Mouse (Mus musculus) hindbrain, embryonic 13.5 days (tissue): ENCODE measurements around the gene Hoxb6. TPM values are rescaled to one million over a fixed set of nuclear protein-coding genes. Genes with fewer than 3 reads are reported as not detected.

Experiments used
- ATAC-seq: fragments of 200-750 bp; cut with Nextera tagmentation; 2 replicates; pipeline ENCODE4 v1.8.0; 2017; ENCODE audit warnings: moderate TSS enrichment; ENCODE audit not compliant: low FRiP score
- H3K27ac ChIP-seq: fragments of 300-500 bp; sonication (generic); 2 replicates; pipeline ENCODE4 v1.5.1; 2015; ENCODE audit warnings: inconsistent platforms, mild to moderate bottlenecking, moderate library complexity
- H3K27me3 ChIP-seq: fragments of 300-500 bp; sonication (generic); 2 replicates; pipeline ENCODE4 v1.6.1; 2015; ENCODE audit warnings: mild to moderate bottlenecking, inconsistent platforms
- H3K36me3 ChIP-seq: fragments of 300-500 bp; sonication (generic); 2 replicates; pipeline ENCODE4 v1.6.1; 2015; ENCODE audit warnings: mild to moderate bottlenecking, inconsistent platforms
- H3K4me1 ChIP-seq: fragments of 300-500 bp; sonication (generic); replicated peaks from 2 replicates; pipeline ENCODE4 v1.6.1; 2015; ENCODE audit warnings: inconsistent platforms
- H3K4me2 ChIP-seq: fragments of 300-500 bp; sonication (generic); 2 replicates; pipeline ENCODE4 v1.6.1; 2015; ENCODE audit warnings: inconsistent platforms, mild to moderate bottlenecking, moderate library complexity
- H3K4me3 ChIP-seq: fragments of 300-500 bp; sonication (generic); 2 replicates; pipeline ENCODE4 v1.5.1; 2015; ENCODE audit warnings: mild to moderate bottlenecking, inconsistent platforms
- H3K9ac ChIP-seq: fragments of 300-500 bp; sonication (generic); 2 replicates; pipeline ENCODE4 v1.6.1; 2015; ENCODE audit warnings: mild to moderate bottlenecking, inconsistent platforms
- H3K9me3 ChIP-seq: fragments of 300-500 bp; sonication (generic); 2 replicates; pipeline ENCODE4 v1.6.1; 2016; ENCODE audit warnings: inconsistent platforms
- WGBS: fragments of 180-500 bp; shearing (Covaris S2); methylation state at CpG from one replicate; pipeline ENCODE4 v1.1.7; 2015; 5-methylcytosine and 5-hydroxymethylcytosine counted together
- polyA plus RNA-seq: library from polyadenylated mRNA; unstranded; fragments of >200 nt; fragmentation: Nextera tagmentation; extraction: Ambion mirVana; gene quantifications from 2 replicates; pipeline ENCODE4 v1.2.1, GENCODE M21; 2015

The Hoxb6 gene
- polyA plus RNA-seq, 1 experiment from 2014 or later = 132 TPM

GRCm38 (mm10) chr11:96328605-96329004, 36.3 kb downstream of the Hoxb6 start:
- Histone ChIP-seq H3K36me3 (no peaks in the 10 kb centered on the region; the same call in 1 of the 2 replicates), H3K9me3 (no peaks in the 10 kb centered on the region), H3K27ac (peak overlapping the region; percentile 100), H3K9ac (peak overlapping the region; percentile 99), H3K4me2 (peak overlapping the region; percentile 83), H3K27me3 (peaks cover 98% of the 10 kb centered on the region), H3K4me3 (peak overlapping the region; percentile 57), H3K4me1 (peaks cover 23% of the 10 kb centered on the region)
- WGBS = 5% methylated on average over 8 of the region's 8 CpGs
- no peak for ATAC-seq

GRCm38 (mm10) chr11:96332105-96332504, 39.8 kb downstream of the Hoxb6 start:
- H3K4me1 ChIP-seq = peaks cover 38% of the 10 kb centered on the region
- peak overlapping the region; percentile 100 for H3K27ac ChIP-seq
- peaks cover 100% of the 10 kb centered on the region for H3K27me3 ChIP-seq
- no peak for ATAC-seq
- peak overlapping the region; percentile 83 for H3K4me2 ChIP-seq
- H3K9me3 ChIP-seq = no peaks in the 10 kb centered on the region
- peak overlapping the region; percentile 99 for H3K9ac ChIP-seq
- H3K4me3 ChIP-seq = peak overlapping the region; percentile 57
- under 1% methylated on average over 8 of the region's 8 CpGs for WGBS
- no peaks in the 10 kb centered on the region; the same call in 1 of the 2 replicates for H3K36me3 ChIP-seq

- WGBS = 1% methylated on average over 35 of the region's 35 CpGs
- no peaks in the 10 kb centered on the region; the same call in 1 of the 2 replicates for H3K36me3 ChIP-seq
- peak overlapping the region; percentile 83 for H3K4me2 ChIP-seq
- H3K9me3 ChIP-seq = no peaks in the 10 kb centered on the region
- peak overlapping the region; percentile 57 for H3K4me3 ChIP-seq
- H3K9ac ChIP-seq = peak overlapping the region; percentile 99
- peaks cover 99% of the 10 kb centered on the region for H3K27me3 ChIP-seq
- ATAC-seq = no peak
- peak overlapping the region; percentile 100 for H3K27ac ChIP-seq
- H3K4me1 ChIP-seq = peaks cover 33% of the 10 kb centered on the region
Measured at GRCm38 (mm10) chr11:96332618-96333032, 40.3 kb downstream of the Hoxb6 start.

DNA sequence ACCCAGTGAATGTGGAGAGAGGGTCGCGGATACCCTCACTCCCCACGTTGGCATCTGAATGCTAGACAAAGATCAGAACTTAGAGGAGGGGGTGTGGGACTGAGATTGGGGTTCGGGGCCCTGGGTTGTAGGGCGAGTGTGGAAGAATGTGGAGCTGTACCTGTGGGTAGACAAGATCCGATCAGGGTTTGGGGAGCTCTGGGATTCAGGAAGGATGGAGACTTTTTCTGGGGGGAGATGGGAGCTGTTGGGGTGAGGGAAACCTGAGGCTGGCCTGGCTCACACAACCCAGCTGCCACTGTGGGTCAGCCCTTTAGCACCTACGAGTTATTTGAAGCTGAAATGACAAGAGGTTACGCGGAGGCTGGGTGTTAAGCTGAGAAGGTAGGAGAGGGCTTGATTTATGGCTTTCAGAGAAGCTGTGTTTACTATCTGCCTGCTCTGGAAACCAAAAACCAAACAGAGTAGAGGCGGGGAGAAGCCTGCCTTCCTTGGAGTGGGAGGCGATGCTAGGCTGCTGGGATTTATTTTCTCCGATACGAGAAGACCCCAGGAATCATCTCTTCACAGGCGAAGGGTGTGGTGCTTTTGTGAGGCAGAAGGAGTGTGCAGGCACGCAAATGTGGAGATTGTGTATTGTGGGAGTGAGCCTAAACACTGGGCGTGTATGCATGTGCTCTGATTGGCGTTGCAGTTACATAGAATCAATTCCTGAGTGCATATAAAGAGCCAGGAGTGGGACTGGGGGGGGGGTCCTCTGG, 41.1 kb downstream of the Hoxb6 start:
- Histone ChIP-seq H3K4me2 (peak overlapping the region; percentile 83), H3K9ac (peak overlapping the region; percentile 99), H3K27me3 (peaks cover 99% of the 10 kb centered on the region), H3K36me3 (no peaks in the 10 kb centered on the region; the same call in 1 of the 2 replicates), H3K9me3 (no peaks in the 10 kb centered on the region), H3K27ac (peak overlapping the region; percentile 100), H3K4me1 (peaks cover 38% of the 10 kb centered on the region), H3K4me3 (peak overlapping the region; percentile 57)
- WGBS = 2% methylated on average over 17 of the region's 17 CpGs
- ATAC-seq = no peak

DNA sequence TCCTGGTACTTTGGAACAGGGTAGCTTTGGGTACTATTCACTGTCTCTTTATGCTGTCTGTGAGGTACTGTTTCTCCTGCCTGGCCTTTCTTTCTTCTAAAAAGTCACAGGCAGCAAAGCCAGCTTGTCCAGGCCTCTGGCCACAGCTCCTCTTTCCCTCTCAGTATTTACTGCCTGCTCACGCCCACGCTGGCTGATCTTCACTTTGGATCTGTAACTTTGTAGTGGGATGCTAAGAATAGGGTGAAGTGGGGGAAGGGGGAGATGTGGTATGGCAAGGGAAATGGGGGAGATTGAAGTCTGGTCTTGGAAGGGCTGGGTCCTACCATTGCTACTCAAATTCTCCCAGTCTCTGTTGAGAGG, 41.7 kb downstream of the Hoxb6 start:
- no peak for ATAC-seq
- H3K4me1 ChIP-seq = peaks cover 43% of the 10 kb centered on the region
- H3K27ac ChIP-seq = peak overlapping the region; percentile 100
- H3K9ac ChIP-seq = peak overlapping the region; percentile 99
- peak overlapping the region; percentile 57 for H3K4me3 ChIP-seq
- H3K4me2 ChIP-seq = peak overlapping the region; percentile 83
- 8% methylated on average over 2 of the region's 2 CpGs for WGBS
- no peaks in the 10 kb centered on the region; the same call in 1 of the 2 replicates for H3K36me3 ChIP-seq
- H3K27me3 ChIP-seq = peaks cover 99% of the 10 kb centered on the region
- H3K9me3 ChIP-seq = no peaks in the 10 kb centered on the region

DNA sequence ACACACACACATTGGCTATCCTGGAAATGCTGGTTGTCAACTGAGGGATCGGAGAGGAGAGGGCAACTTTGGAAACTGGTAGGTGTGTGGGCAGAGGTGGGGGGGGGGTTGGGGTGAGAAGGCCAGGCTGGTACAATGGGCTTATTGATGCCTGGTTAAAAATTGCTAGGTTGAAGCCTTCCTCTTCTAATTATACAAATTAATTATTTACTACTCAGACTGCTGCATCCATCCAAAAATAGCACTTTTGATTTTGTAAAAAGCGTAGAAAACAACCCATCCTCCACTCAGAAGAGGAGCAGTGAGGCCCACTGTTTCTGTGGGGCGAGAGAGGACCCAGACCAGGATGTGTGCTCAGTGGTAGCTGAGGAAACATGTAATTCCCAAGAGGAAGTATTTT, 42.7 kb downstream of the Hoxb6 start:
- peak; percentile 3; the same call in 1 of the 2 replicates for ATAC-seq
- peak overlapping the region; percentile 99 for H3K9ac ChIP-seq
- H3K4me3 ChIP-seq = peak overlapping the region; percentile 57
- H3K9me3 ChIP-seq = no peaks in the 10 kb centered on the region
- H3K4me2 ChIP-seq = peak overlapping the region; percentile 83
- H3K4me1 ChIP-seq = peaks cover 51% of the 10 kb centered on the region
- peak overlapping the region; percentile 100 for H3K27ac ChIP-seq
- H3K27me3 ChIP-seq = peaks cover 99% of the 10 kb centered on the region
- no peaks in the 10 kb centered on the region; the same call in 1 of the 2 replicates for H3K36me3 ChIP-seq
- WGBS = 22% methylated on average over 3 of the region's 3 CpGs

DNA sequence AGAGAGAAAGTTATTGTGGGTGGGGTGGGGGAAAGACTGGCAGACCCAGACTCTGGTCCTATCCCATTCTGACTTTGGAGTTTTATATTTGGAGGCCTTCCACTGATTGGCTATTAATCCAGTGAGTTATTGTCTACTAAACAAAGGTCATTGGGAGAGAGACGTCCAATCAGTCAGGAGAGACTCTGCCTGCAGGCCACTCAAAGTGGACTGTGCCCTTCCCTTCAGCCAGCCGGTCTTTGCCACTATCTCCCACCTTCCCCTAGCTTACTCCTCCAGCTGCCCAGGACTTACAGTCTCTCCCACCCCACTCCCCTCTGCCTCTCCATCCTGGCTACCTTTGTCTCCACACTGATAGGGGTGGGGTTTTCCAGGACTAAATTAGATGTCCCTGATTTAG, 44.3 kb downstream of the Hoxb6 start:
- Histone ChIP-seq H3K9ac (peak overlapping the region; percentile 99), H3K9me3 (no peaks in the 10 kb centered on the region), H3K27ac (peak overlapping the region; percentile 100), H3K4me1 (peaks cover 44% of the 10 kb centered on the region), H3K27me3 (peaks cover 95% of the 10 kb centered on the region), H3K4me2 (peak overlapping the region; percentile 83), H3K36me3 (no peaks in the 10 kb centered on the region; the same call in 1 of the 2 replicates), H3K4me3 (peak overlapping the region; percentile 57)
- WGBS = 3% methylated on average over 2 of the region's 2 CpGs
- no peak for ATAC-seq

GRCm38 (mm10) chr11:96337026-96337425, 44.8 kb downstream of the Hoxb6 start:
- Histone ChIP-seq H3K4me1 (peaks cover 42% of the 10 kb centered on the region), H3K9me3 (no peaks in the 10 kb centered on the region), H3K4me2 (peak overlapping the region; percentile 83), H3K36me3 (no peaks in the 10 kb centered on the region; the same call in 1 of the 2 replicates), H3K4me3 (peak overlapping the region; percentile 57), H3K27ac (peak overlapping the region; percentile 100), H3K9ac (peak overlapping the region; percentile 99), H3K27me3 (peaks cover 95% of the 10 kb centered on the region)
- no peak for ATAC-seq
- WGBS = 1% methylated on average over 6 of the region's 6 CpGs

- H3K4me1 ChIP-seq = peaks cover 55% of the 10 kb centered on the region
- H3K9ac ChIP-seq = peak overlapping the region; percentile 99
- H3K4me3 ChIP-seq = peak overlapping the region; percentile 57
- no peak for ATAC-seq
- no peaks in the 10 kb centered on the region for H3K9me3 ChIP-seq
- peak overlapping the region; percentile 83 for H3K4me2 ChIP-seq
- H3K27me3 ChIP-seq = peaks cover 84% of the 10 kb centered on the region
- peaks cover 1% of the 10 kb centered on the region; the same call in 1 of the 2 replicates for H3K36me3 ChIP-seq
- 16% methylated on average over 7 of the region's 7 CpGs for whole genome bisulfite sequencing
- H3K27ac ChIP-seq = peak overlapping the region; percentile 100
Measured at GRCm38 (mm10) chr11:96338957-96339855, 46.9 kb downstream of the Hoxb6 start.

DNA sequence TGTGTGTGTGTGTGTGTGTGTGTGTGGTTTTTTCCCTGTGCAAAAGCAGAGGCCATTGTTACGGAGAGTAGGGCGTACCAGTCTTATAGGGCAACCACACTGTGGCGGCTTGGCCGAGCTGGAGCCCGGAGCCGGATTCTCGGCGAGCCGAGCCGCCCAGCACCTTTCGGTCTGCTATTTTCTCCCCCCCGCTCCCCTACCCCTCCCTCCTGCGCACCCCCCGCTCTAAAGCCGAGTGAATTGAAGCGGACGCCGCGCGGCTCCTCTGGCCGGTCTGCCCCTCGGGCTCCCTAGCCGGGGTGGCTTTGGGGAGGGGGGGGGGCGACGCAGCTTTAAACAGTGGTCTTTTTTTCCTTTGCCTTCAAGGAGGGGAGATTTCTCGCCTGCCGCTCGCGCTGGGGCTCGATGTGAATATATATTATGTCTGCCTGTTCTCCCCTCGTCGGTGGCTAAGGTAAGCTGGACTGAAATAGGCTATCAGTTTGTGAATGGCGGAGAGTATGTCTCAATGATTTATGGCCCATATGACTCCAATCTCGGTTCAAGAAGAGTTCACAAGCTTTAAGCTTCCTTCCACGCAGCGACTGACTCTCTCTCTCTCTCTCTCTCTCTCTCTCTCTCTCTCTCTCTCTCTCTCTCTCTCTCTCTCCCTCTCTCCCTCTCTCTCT, 48.6 kb downstream of the Hoxb6 start:
- Histone ChIP-seq H3K4me3 (peak overlapping the region; percentile 57), H3K4me1 (peaks cover 63% of the 10 kb centered on the region), H3K27me3 (peaks cover 78% of the 10 kb centered on the region), H3K27ac (peak overlapping the region; percentile 100), H3K9ac (peak overlapping the region; percentile 99), H3K9me3 (no peaks in the 10 kb centered on the region), H3K36me3 (peaks cover 9% of the 10 kb centered on the region), H3K4me2 (peak overlapping the region; percentile 83)
- peak; percentile 57 for ATAC-seq
- under 1% methylated on average over 26 of the region's 36 CpGs for WGBS

DNA sequence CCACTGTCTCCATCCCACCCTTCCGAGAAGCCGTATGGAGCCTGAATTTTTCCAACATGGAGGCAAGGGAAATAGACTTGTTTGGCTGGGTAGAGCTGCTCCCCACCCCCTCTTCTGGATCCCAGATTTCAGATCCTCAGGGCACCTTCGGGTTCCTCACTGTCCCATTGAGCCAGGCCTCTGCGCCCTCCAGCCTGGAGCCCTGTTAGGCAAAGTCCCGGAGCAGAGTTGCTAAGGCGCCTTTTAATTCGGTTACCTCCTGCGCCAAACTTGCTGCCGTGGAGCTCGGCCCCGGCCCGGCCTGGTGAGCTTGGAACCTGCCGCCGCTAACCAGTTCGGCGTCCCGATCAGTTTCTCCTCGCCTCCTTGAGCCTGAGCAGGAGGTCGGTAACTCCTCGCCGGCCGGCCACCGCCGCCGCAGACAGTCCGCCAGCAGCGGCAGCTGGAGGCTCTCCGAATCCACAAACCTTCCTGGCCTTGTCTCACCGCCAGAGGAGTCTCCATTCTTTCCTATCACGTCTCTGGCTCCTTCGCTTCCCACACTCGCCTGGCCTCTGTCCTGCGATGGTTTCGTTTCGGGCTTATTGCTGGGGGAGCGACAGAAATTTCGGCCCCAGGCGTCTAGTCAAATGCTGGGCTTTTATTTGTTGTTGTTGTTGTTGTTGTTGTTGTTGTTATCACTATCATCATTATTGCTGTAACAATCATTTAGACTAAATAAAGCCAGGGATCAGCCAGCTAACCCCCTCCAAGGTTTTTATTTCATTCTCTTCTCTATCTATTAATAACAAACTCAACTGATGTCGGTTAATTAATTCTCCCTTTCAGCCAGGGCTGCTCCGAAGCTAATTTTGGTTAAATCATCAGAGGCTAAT, 49.7 kb downstream of the Hoxb6 start:
- peak overlapping the region; percentile 99 for H3K9ac ChIP-seq
- peak overlapping the region; percentile 57 for H3K4me3 ChIP-seq
- peak overlapping the region; percentile 83 for H3K4me2 ChIP-seq
- no peaks in the 10 kb centered on the region for H3K9me3 ChIP-seq
- H3K27me3 ChIP-seq = peaks cover 76% of the 10 kb centered on the region
- H3K27ac ChIP-seq = peak overlapping the region; percentile 100
- no peak for ATAC-seq
- peaks cover 13% of the 10 kb centered on the region for H3K36me3 ChIP-seq
- under 1% methylated on average over 40 of the region's 40 CpGs for WGBS
- peaks cover 64% of the 10 kb centered on the region for H3K4me1 ChIP-seq
